Mouse (Mus musculus): ENCODE measurements around the gene Slc22a23. TPM values are rescaled to one million over a fixed set of nuclear protein-coding genes. Genes with fewer than 3 reads are reported as not detected.

Slc22a23 gene
- polyA plus RNA-seq, 1 experiment from 2014 or later, result 8.4 TPM

DNA sequence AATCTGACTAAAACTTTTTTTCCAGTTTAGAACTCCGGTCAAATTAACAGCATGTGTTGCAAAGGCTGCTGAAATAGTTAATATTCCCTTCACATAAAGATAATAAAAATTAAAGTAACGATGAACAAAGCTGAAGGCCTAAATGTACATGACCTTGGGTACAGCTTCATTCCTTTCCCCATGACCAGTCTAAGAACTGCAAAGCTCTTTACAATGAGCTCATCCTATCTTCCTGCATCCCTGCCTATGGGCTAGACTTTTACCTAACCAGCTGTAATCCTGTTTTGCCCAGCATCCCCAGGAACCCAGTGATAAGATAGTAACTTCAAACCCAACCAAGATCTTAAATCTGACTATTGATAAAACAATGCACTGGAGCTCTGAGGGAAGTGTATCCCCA lies 56.9 kb downstream of the Slc22a23 start:
- WGBS, result 32% methylated on average over 2 of the region's 2 CpGs
- peaks cover 49% of the 10 kb centered on the region for H3K4me1 ChIP-seq (replicated peaks)
- peaks cover 9% of the 10 kb centered on the region for H3K36me3 ChIP-seq
- no peak for DNase-seq (ENCODE audit: low spot score)
- no peaks in the 10 kb centered on the region for H3K9me3 ChIP-seq
- no peak overlapping the region for H3K4me3 ChIP-seq
- H3K27me3 ChIP-seq (ENCODE audit: insufficient read depth, poor library complexity, severe bottlenecking), result no peaks in the 10 kb centered on the region
- peak overlapping the region; percentile 80 for H3K27ac ChIP-seq

DNA sequence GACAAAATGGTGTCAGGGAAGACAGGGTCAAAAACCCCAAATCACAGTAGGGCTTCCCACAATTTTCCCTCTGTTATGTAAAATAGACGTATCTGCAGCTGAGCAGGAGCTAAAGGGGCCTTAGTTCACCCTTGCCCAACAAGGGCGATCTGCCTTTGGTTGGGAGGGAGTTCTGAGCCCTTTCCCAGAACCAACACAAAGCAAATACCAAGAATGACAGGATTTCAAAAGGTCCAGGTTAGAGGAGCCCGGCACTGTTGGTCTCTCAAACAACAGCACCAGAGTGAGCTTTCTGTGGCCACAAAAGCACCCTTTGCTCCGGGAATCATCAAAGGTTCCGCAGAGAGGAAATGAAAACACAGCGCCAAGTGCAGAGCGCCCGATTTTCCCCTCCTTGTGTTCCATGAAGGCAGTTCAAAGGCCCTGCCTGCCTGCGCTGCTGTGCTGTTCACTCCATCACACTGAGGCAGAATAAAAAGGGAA lies 57.3 kb downstream of the Slc22a23 start:
- H3K27ac ChIP-seq, result peak overlapping the region; percentile 80
- WGBS, result 6% methylated on average over 9 of the region's 9 CpGs
- no peaks in the 10 kb centered on the region for H3K9me3 ChIP-seq
- H3K4me3 ChIP-seq, result no peak overlapping the region
- peaks cover 9% of the 10 kb centered on the region for H3K36me3 ChIP-seq
- H3K4me1 ChIP-seq (replicated peaks), result peaks cover 49% of the 10 kb centered on the region
- no peaks in the 10 kb centered on the region for H3K27me3 ChIP-seq (ENCODE audit: insufficient read depth, poor library complexity, severe bottlenecking)
- peak; percentile 80 for DNase-seq (ENCODE audit: low spot score)

GRCm38 (mm10) chr13:34281360-34281759 lies 63.6 kb downstream of the Slc22a23 start:
- no peaks in the 10 kb centered on the region for H3K27me3 ChIP-seq (ENCODE audit: insufficient read depth, poor library complexity, severe bottlenecking)
- no peak overlapping the region for H3K4me3 ChIP-seq
- H3K9me3 ChIP-seq, result no peaks in the 10 kb centered on the region
- no peak for DNase-seq (ENCODE audit: low spot score)
- H3K4me1 ChIP-seq (replicated peaks), result peaks cover 31% of the 10 kb centered on the region
- 91% methylated on average over 6 of the region's 6 CpGs for WGBS
- H3K27ac ChIP-seq, result no peak overlapping the region
- H3K36me3 ChIP-seq, result peaks cover 20% of the 10 kb centered on the region

DNA sequence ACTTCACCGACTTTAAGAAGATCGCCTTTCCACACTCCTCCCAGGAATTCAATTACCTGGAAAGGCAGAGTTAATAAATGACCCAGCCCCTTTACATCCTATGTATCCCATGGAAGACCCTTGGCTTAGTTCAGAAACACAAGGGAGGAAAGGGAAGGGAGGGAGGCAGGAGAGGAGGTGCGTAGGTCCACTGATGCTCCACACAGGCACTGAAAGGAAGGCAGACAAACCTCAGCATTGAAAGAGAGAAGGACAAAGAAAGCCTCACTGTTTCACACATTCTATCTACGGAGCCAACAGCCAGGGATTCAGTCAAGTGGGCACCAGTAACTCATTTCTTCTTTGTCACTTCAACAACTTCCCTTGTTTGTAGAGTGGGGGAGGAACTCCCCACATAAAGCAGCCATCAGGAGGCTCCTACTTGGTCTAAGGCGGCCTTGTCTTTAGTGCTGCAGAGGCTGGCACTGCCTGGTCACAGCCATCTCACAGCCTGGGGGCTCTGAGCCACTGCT lies 66.2 kb downstream of the Slc22a23 start:
- Histone ChIP-seq H3K9me3 (no peaks in the 10 kb centered on the region; the same call in 1 of the 2 replicates), H3K27me3 (ENCODE audit: insufficient read depth, poor library complexity, severe bottlenecking) (no peaks in the 10 kb centered on the region), H3K4me3 (no peak overlapping the region), H3K4me1 (replicated peaks) (peaks cover 16% of the 10 kb centered on the region), H3K27ac (peak overlapping the region; percentile 82), H3K36me3 (peaks cover 35% of the 10 kb centered on the region)
- DNase-seq (ENCODE audit: low spot score), result no peak
- 57% methylated on average over 5 of the region's 5 CpGs for WGBS

- peak; percentile 60 for DNase-seq (ENCODE audit: low spot score)
- H3K4me1 ChIP-seq (replicated peaks), result peaks cover 16% of the 10 kb centered on the region
- WGBS, result 37% methylated on average over 6 of the region's 6 CpGs
- no peak overlapping the region for H3K4me3 ChIP-seq
- H3K36me3 ChIP-seq, result peaks cover 33% of the 10 kb centered on the region
- H3K9me3 ChIP-seq, result no peaks in the 10 kb centered on the region; the same call in 1 of the 2 replicates
- H3K27ac ChIP-seq, result peak overlapping the region; percentile 82
- H3K27me3 ChIP-seq (ENCODE audit: insufficient read depth, poor library complexity, severe bottlenecking), result no peaks in the 10 kb centered on the region
Measured at GRCm38 (mm10) chr13:34278288-34278701, 66.7 kb downstream of the Slc22a23 start.

DNA sequence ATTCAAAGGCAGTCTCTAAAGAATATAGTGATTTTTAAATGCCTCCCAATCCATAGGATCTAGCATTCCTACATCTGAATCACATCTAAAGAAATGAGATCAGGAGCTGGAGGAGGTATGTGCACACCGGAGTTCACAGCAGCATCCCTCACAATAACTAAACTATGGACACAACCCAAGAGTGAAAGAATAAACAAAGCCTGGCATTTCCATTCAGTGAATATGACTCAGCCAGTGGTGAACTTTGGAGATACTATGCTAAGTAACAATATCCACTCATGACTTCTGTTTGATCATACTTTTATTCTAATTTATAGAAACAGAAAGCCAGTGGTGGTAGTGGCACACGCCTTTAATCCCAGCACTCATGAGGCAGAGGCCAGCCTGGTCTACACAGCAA lies 67.4 kb downstream of the Slc22a23 start:
- 90% methylated on average over 2 of the region's 2 CpGs for whole genome bisulfite sequencing
- Histone ChIP-seq H3K4me3 (no peak overlapping the region), H3K36me3 (peaks cover 33% of the 10 kb centered on the region), H3K27me3 (ENCODE audit: insufficient read depth, poor library complexity, severe bottlenecking) (no peaks in the 10 kb centered on the region), H3K4me1 (replicated peaks) (peaks cover 20% of the 10 kb centered on the region), H3K9me3 (no peaks in the 10 kb centered on the region; the same call in 1 of the 2 replicates), H3K27ac (no peak overlapping the region)
- no peak for DNase-seq (ENCODE audit: low spot score)

- WGBS, result 91% methylated on average over 3 of the region's 3 CpGs
- no peak for DNase-seq (ENCODE audit: low spot score)
- peaks cover 33% of the 10 kb centered on the region for H3K36me3 ChIP-seq
Measured at GRCm38 (mm10) chr13:34277001-34277400, 68.0 kb downstream of the Slc22a23 start.

GRCm38 (mm10) chr13:34274890-34275289 lies 70.1 kb downstream of the Slc22a23 start:
- Histone ChIP-seq H3K27ac (no peak overlapping the region), H3K4me1 (replicated peaks) (peaks cover 37% of the 10 kb centered on the region), H3K36me3 (peaks cover 33% of the 10 kb centered on the region), H3K4me3 (no peak overlapping the region), H3K27me3 (ENCODE audit: insufficient read depth, poor library complexity, severe bottlenecking) (no peaks in the 10 kb centered on the region), H3K9me3 (no peaks in the 10 kb centered on the region; the same call in 1 of the 2 replicates)
- 85% methylated on average over 1 of the region's 1 CpGs for WGBS
- DNase-seq (ENCODE audit: low spot score), result no peak

More at GRCm38 (mm10) chr13:34277001-34277400, 68.0 kb downstream of the Slc22a23 start:
- Histone ChIP-seq H3K27ac (no peak overlapping the region), H3K9me3 (no peaks in the 10 kb centered on the region; the same call in 1 of the 2 replicates), H3K4me1 (replicated peaks) (peaks cover 26% of the 10 kb centered on the region), H3K4me3 (no peak overlapping the region), H3K27me3 (ENCODE audit: insufficient read depth, poor library complexity, severe bottlenecking) (no peaks in the 10 kb centered on the region)

- Histone ChIP-seq H3K4me3 (no peak overlapping the region), H3K36me3 (peaks cover 33% of the 10 kb centered on the region), H3K9me3 (no peaks in the 10 kb centered on the region; the same call in 1 of the 2 replicates), H3K27me3 (ENCODE audit: insufficient read depth, poor library complexity, severe bottlenecking) (no peaks in the 10 kb centered on the region), H3K27ac (no peak overlapping the region), H3K4me1 (replicated peaks) (peaks cover 38% of the 10 kb centered on the region)
- WGBS, result 97% methylated on average over 2 of the region's 2 CpGs
- DNase-seq (ENCODE audit: low spot score), result no peak
Measured at GRCm38 (mm10) chr13:34274417-34274816, 70.6 kb downstream of the Slc22a23 start.

GRCm38 (mm10) chr13:34272275-34273054 lies 72.5 kb downstream of the Slc22a23 start:
- no peak overlapping the region for H3K4me3 ChIP-seq
- H3K27ac ChIP-seq, result peak overlapping the region; percentile 42; the same call in 1 of the 2 replicates
- no peaks in the 10 kb centered on the region for H3K27me3 ChIP-seq (ENCODE audit: insufficient read depth, poor library complexity, severe bottlenecking)
- H3K36me3 ChIP-seq, result peaks cover 30% of the 10 kb centered on the region
- no peaks in the 10 kb centered on the region; the same call in 1 of the 2 replicates for H3K9me3 ChIP-seq
- WGBS, result 46% methylated on average over 8 of the region's 8 CpGs
- peaks cover 25% of the 10 kb centered on the region for H3K4me1 ChIP-seq (replicated peaks)
- DNase-seq (ENCODE audit: low spot score), result peak; percentile 29

DNA sequence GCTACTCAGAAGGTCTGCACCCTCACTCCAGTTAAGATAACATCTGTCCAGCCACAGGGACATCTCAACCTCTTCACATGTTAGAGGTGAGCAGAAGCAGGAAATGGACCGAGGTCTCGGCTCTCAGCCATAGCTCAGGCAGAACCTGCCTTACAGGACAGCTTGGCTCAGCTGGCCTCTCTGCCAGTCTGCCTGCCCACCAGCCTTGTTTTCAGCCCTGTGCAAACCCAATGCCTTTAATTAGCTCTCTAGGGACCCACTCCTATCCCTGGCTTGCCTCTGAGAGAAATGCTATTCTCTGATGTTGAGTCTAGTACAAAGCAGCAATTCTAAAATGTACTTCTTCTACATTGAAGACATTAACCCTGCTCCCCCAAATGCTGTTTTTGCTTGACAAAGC lies 73.3 kb downstream of the Slc22a23 start:
- Histone ChIP-seq H3K4me1 (replicated peaks) (peaks cover 33% of the 10 kb centered on the region), H3K9me3 (no peaks in the 10 kb centered on the region; the same call in 1 of the 2 replicates), H3K4me3 (no peak overlapping the region), H3K36me3 (peaks cover 24% of the 10 kb centered on the region), H3K27me3 (ENCODE audit: insufficient read depth, poor library complexity, severe bottlenecking) (no peaks in the 10 kb centered on the region), H3K27ac (peak overlapping the region; percentile 42)
- 90% methylated on average over 2 of the region's 2 CpGs for WGBS
- no peak for DNase-seq (ENCODE audit: low spot score)

- Histone ChIP-seq H3K36me3 (peaks cover 21% of the 10 kb centered on the region), H3K9me3 (no peaks in the 10 kb centered on the region; the same call in 1 of the 2 replicates), H3K27ac (peak overlapping the region; percentile 42; the same call in 1 of the 2 replicates), H3K4me3 (no peak overlapping the region), H3K4me1 (replicated peaks) (peaks cover 36% of the 10 kb centered on the region), H3K27me3 (ENCODE audit: insufficient read depth, poor library complexity, severe bottlenecking) (no peaks in the 10 kb centered on the region)
- 90% methylated on average over 5 of the region's 5 CpGs for WGBS
- no peak for DNase-seq (ENCODE audit: low spot score)
Measured at GRCm38 (mm10) chr13:34270886-34271602, 73.9 kb downstream of the Slc22a23 start.
